Mouse (Mus musculus) midbrain, embryonic 10.5 days (tissue): ENCODE measurements around the gene Bnip2. TPM values are rescaled to one million over a fixed set of nuclear protein-coding genes. Genes with fewer than 3 reads are reported as not detected.

Experiments used
- DNase-seq: peaks from one replicate; pipeline ENCODE4 v3.0.0-alpha.2; 2017; ENCODE audit warnings: low spot score
- H3K27ac ChIP-seq: fragments of 300-500 bp; sonication (generic); replicated peaks from 2 replicates; pipeline ENCODE4 v1.5.1; 2016; ENCODE audit warnings: mild to moderate bottlenecking
- H3K27me3 ChIP-seq: fragments of 300-500 bp; sonication (generic); 2 replicates; pipeline ENCODE4 v1.6.1; 2016; ENCODE audit warnings: low read depth, mild to moderate bottlenecking; ENCODE audit not compliant: poor library complexity, severe bottlenecking
- H3K36me3 ChIP-seq: fragments of 300-500 bp; sonication (generic); 2 replicates; pipeline ENCODE4 v1.6.1; 2016; ENCODE audit warnings: mild to moderate bottlenecking, moderate library complexity
- H3K4me1 ChIP-seq: fragments of 300-500 bp; sonication (generic); 2 replicates; pipeline ENCODE4 v1.6.1; 2016
- H3K4me3 ChIP-seq: fragments of 300-500 bp; sonication (generic); 2 replicates; pipeline ENCODE4 v1.5.1; 2016; ENCODE audit warnings: mild to moderate bottlenecking, moderate library complexity
- H3K9me3 ChIP-seq: fragments of 300-500 bp; sonication (generic); replicated peaks from 2 replicates; pipeline ENCODE4 v1.6.1; 2016; ENCODE audit warnings: mild to moderate bottlenecking
- WGBS: fragments of 180-500 bp; shearing (Covaris S2); methylation state at CpG from one replicate; pipeline ENCODE4 v1.1.7; 2016; 5-methylcytosine and 5-hydroxymethylcytosine counted together
- polyA plus RNA-seq: library from polyadenylated mRNA; unstranded; fragments of >200 nt; fragmentation: Nextera tagmentation; extraction: Ambion mirVana; gene quantifications from 2 replicates; pipeline ENCODE4 v1.2.1, GENCODE M21; 2016

The Bnip2 gene
- polyA plus RNA-seq = 102 and 106 TPM in 2 replicates

GRCm38 (mm10) chr9:69989303-69990121 lies at the start of gene Bnip2:
Bnip2 (plus strand) TSS chr9:69989466.
- Histone ChIP-seq H3K36me3 (peaks cover 29% of the 10 kb centered on the region), H3K4me3 (peak within 1 kb of the TSS; percentile 82), H3K27me3 (no peaks in the 10 kb centered on the region), H3K4me1 (peaks cover 17% of the 10 kb centered on the region), H3K9me3 (no peaks in the 10 kb centered on the region), H3K27ac (peak within 1 kb of the TSS; percentile 95)
- DNase-seq = peak; percentile 96
- WGBS = 0% methylated on average over 75 of the region's 76 CpGs

- no peaks in the 10 kb centered on the region for H3K27me3 ChIP-seq
Measured at GRCm38 (mm10) chr9:69940839-69941490, 48.3 kb upstream of the Bnip2 start.

GRCm38 (mm10) chr9:69941556-69941955 lies 47.7 kb upstream of the Bnip2 start:
- Histone ChIP-seq H3K9me3 (no peaks in the 10 kb centered on the region), H3K4me3 (no peak overlapping the region), H3K4me1 (no peaks in the 10 kb centered on the region), H3K27me3 (no peaks in the 10 kb centered on the region), H3K27ac (no peak overlapping the region), H3K36me3 (no peaks in the 10 kb centered on the region)
- WGBS = 82% methylated on average over 6 of the region's 6 CpGs
- DNase-seq = no peak

More at GRCm38 (mm10) chr9:69940839-69941490, 48.3 kb upstream of the Bnip2 start:
- Histone ChIP-seq H3K9me3 (no peaks in the 10 kb centered on the region), H3K4me1 (no peaks in the 10 kb centered on the region), H3K4me3 (no peak overlapping the region), H3K27ac (no peak overlapping the region), H3K36me3 (no peaks in the 10 kb centered on the region)
- WGBS = 93% methylated on average over 7 of the region's 7 CpGs
- no peak for DNase-seq

- Histone ChIP-seq H3K36me3 (no peaks in the 10 kb centered on the region), H3K27ac (no peak overlapping the region), H3K27me3 (no peaks in the 10 kb centered on the region), H3K9me3 (no peaks in the 10 kb centered on the region), H3K4me1 (no peaks in the 10 kb centered on the region), H3K4me3 (no peak overlapping the region)
- DNase-seq = peak; percentile 43
- 16% methylated on average over 2 of the region's 2 CpGs for WGBS
Measured at GRCm38 (mm10) chr9:69948964-69949363, 40.3 kb upstream of the Bnip2 start.

GRCm38 (mm10) chr9:69949641-69950040 lies 39.6 kb upstream of the Bnip2 start:
- Histone ChIP-seq H3K27me3 (no peaks in the 10 kb centered on the region), H3K4me1 (no peaks in the 10 kb centered on the region), H3K9me3 (no peaks in the 10 kb centered on the region), H3K27ac (no peak overlapping the region), H3K36me3 (no peaks in the 10 kb centered on the region), H3K4me3 (no peak overlapping the region)
- 93% methylated on average over 4 of the region's 4 CpGs for WGBS
- no peak for DNase-seq

- 91% methylated on average over 6 of the region's 6 CpGs for WGBS
- H3K27ac ChIP-seq = no peak overlapping the region
- H3K9me3 ChIP-seq = 0 out of 2 replicates have a peak, but pooled peaks cover 2% of the 10 kb centered on the region
- no peaks in the 10 kb centered on the region for H3K36me3 ChIP-seq
- no peak overlapping the region for H3K4me3 ChIP-seq
- no peaks in the 10 kb centered on the region for H3K27me3 ChIP-seq
- no peaks in the 10 kb centered on the region for H3K4me1 ChIP-seq
- DNase-seq = no peak
Measured at GRCm38 (mm10) chr9:69961007-69961406, 28.3 kb upstream of the Bnip2 start.

GRCm38 (mm10) chr9:69964370-69964769 lies 24.9 kb upstream of the Bnip2 start:
- no peaks in the 10 kb centered on the region for H3K4me1 ChIP-seq
- no peaks in the 10 kb centered on the region for H3K27me3 ChIP-seq
- no peaks in the 10 kb centered on the region for H3K36me3 ChIP-seq
- H3K27ac ChIP-seq = no peak overlapping the region
- no peak overlapping the region for H3K4me3 ChIP-seq
- no peak for DNase-seq
- WGBS = 85% methylated on average over 3 of the region's 3 CpGs
- 0 out of 2 replicates have a peak, but pooled peaks cover 2% of the 10 kb centered on the region for H3K9me3 ChIP-seq

GRCm38 (mm10) chr9:69985526-69985925 lies 3.7 kb upstream of the Bnip2 start:
- no peaks in the 10 kb centered on the region for H3K27me3 ChIP-seq

GRCm38 (mm10) chr9:69986063-69986462 lies 3.2 kb upstream of the Bnip2 start:
- Histone ChIP-seq H3K4me1 (peaks cover 13% of the 10 kb centered on the region), H3K9me3 (no peaks in the 10 kb centered on the region), H3K27me3 (no peaks in the 10 kb centered on the region), H3K36me3 (peaks cover 4% of the 10 kb centered on the region), H3K4me3 (no peak overlapping the region), H3K27ac (no peak overlapping the region)
- WGBS = 86% methylated on average over 10 of the region's 10 CpGs
- DNase-seq = no peak

More at GRCm38 (mm10) chr9:69985526-69985925, 3.7 kb upstream of the Bnip2 start:
- Histone ChIP-seq H3K4me1 (peaks cover 7% of the 10 kb centered on the region), H3K9me3 (no peaks in the 10 kb centered on the region), H3K4me3 (no peak overlapping the region), H3K27ac (no peak overlapping the region), H3K36me3 (no peaks in the 10 kb centered on the region)
- DNase-seq = no peak
- WGBS = 82% methylated on average over 1 of the region's 1 CpGs

- Histone ChIP-seq H3K4me1 (peaks cover 17% of the 10 kb centered on the region), H3K27me3 (no peaks in the 10 kb centered on the region), H3K27ac (no peak overlapping the region), H3K4me3 (no peak overlapping the region), H3K36me3 (peaks cover 9% of the 10 kb centered on the region), H3K9me3 (no peaks in the 10 kb centered on the region)
- 88% methylated on average over 5 of the region's 5 CpGs for WGBS
- no peak for DNase-seq
Measured at GRCm38 (mm10) chr9:69986571-69986970, 2.7 kb upstream of the Bnip2 start.

GRCm38 (mm10) chr9:69987579-69987978 lies 1.7 kb upstream of the Bnip2 start:
- H3K27me3 ChIP-seq = no peaks in the 10 kb centered on the region
- H3K27ac ChIP-seq = no peak overlapping the region
- peak; percentile 48 for DNase-seq
- H3K4me3 ChIP-seq = no peak overlapping the region
- H3K4me1 ChIP-seq = peaks cover 17% of the 10 kb centered on the region
- no peaks in the 10 kb centered on the region for H3K9me3 ChIP-seq
- peaks cover 19% of the 10 kb centered on the region for H3K36me3 ChIP-seq
- WGBS = 5% methylated on average over 3 of the region's 3 CpGs

GRCm38 (mm10) chr9:69988706-69989302 lies 462 bp upstream of the Bnip2 start:
- no peaks in the 10 kb centered on the region for H3K27me3 ChIP-seq
- no peaks in the 10 kb centered on the region for H3K9me3 ChIP-seq
- peaks cover 17% of the 10 kb centered on the region for H3K4me1 ChIP-seq
- peaks cover 25% of the 10 kb centered on the region for H3K36me3 ChIP-seq
- peak overlapping the region; percentile 82 for H3K4me3 ChIP-seq
- DNase-seq = no peak
- H3K27ac ChIP-seq = peak overlapping the region; percentile 95
- 42% methylated on average over 16 of the region's 16 CpGs for WGBS
